Mouse (Mus musculus) MEL (cell line): Measurements from ENCODE around the gene Fgd3.

Source experiments
- E2F4 ChIP-seq: IDR thresholded peaks from 2 replicates; pipeline ENCODE4 v1.6.1; 2011; ENCODE audit warnings: low read depth, low read length, improper control_type of control experiment, borderline replicate concordance
- EP300 ChIP-seq, 2 experiments: IDR thresholded peaks; 2 replicates each; pipeline ENCODE4 v1.6.1; 2011; ENCODE audit warnings: improper control_type of control experiment in 2 of 2, low read length in 2 of 2, low read depth in 1 of 2, mild to moderate bottlenecking in 1 of 2
- MAZ ChIP-seq: IDR thresholded peaks from 2 replicates; pipeline ENCODE4 v1.6.1; 2012; ENCODE audit warnings: low read depth, mild to moderate bottlenecking, inconsistent platforms, low read length, improper control_type of control experiment
- POLR2A ChIP-seq, 2 experiments: IDR thresholded peaks; 2 replicates each; pipeline ENCODE4 v1.6.1; 2011 to 2012; ENCODE audit warnings: low read length in 2 of 2, mild to moderate bottlenecking in 2 of 2, control low read depth in 1 of 2, improper control_type of control experiment in 1 of 2, low read depth in 1 of 2, moderate library complexity in 1 of 2; ENCODE audit not compliant: control insufficient read depth in 1 of 2, insufficient read depth in 1 of 2, poor library complexity in 1 of 2
- RAD21 ChIP-seq: IDR thresholded peaks from 2 replicates; pipeline ENCODE4 v1.6.1; 2011; ENCODE audit warnings: mild to moderate bottlenecking, low read depth, low read length, improper control_type of control experiment
- RCOR1 ChIP-seq: IDR thresholded peaks from 2 replicates; pipeline ENCODE4 v1.6.1; 2012; ENCODE audit warnings: low read depth, mild to moderate bottlenecking, inconsistent platforms, low read length, improper control_type of control experiment

DNA sequence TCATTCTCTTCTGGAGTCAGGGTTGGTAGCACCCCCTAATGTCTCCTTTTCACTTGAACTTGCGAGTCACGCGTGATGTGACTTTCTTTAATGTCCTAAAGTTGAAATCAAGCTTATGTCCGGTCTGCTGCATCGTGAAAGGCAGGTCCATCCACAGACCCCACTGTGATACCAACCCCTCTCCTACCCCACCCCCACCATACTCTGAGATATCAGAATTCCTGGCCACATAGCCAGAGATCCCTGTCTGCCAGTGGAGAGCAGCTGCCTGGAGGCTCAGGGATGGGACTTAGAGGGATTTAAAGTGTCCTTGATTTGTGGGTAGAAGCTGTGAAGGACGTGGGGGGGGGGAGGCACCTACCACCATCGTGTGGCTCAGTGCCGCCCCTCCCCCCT, 71.6 kb downstream of the Fgd3 start, which contains the start of gene Susd3:
- TF ChIP-seq RCOR1 (no peak), RAD21 (no peak), POLR2A (IDR thresholded peaks at IDR 0.05; ENCODE audit: control insufficient read depth in 1 of 2, insufficient read depth in 1 of 2, low read depth in 1 of 2, low read length in 2 of 2, poor library complexity in 1 of 2) (no peak), E2F4 (no peak), MAZ (no peak), EP300 (IDR thresholded peaks at IDR 0.05; ENCODE audit: low read depth in 1 of 2, low read length in 2 of 2) (no peak)
